Mouse (Mus musculus): ENCODE measurements around the gene Osbpl11.

GRCm38 (mm10) chr16:33135167-33135566 is 49.7 kb upstream of the Osbpl11 start:
- TF ChIP-seq CTCF (IDR thresholded peaks at IDR 0.05; ENCODE audit: extremely low read depth, insufficient read depth, insufficient read length, insufficient replicate concordance) (no peak), POLR2A (IDR thresholded peaks at IDR 0.05; ENCODE audit: low read depth, low read length) (no peak)

All from spleen, adult 2 months (tissue).